Mouse (Mus musculus): ENCODE measurements at regions not wholly inside any gene's neighbourhood (a gene's known extent, or its start where the extent isn't known, plus 50 kb on each side); places are given as distances from the start of the nearest gene placed in this dataset.
A peak's percentile ranks its signal among the peaks of the same experiment; 100 is the strongest.

GRCm38 (mm10) chr5:119400223-119400935, 270.1 kb upstream of the Tbx3 start:
- 17% methylated on average over 6 of the region's 6 CpGs for WGBS
- peak overlapping the region; percentile 92 for H3K27ac ChIP-seq
- H3K4me2 ChIP-seq: peak overlapping the region; percentile 16; the same call in 1 of the 2 replicates
- no peaks in the 10 kb centered on the region for H3K36me3 ChIP-seq
- H3K9me3 ChIP-seq (replicated peaks): no peaks in the 10 kb centered on the region
- no peak for ATAC-seq (replicated peaks; ENCODE audit: low FRiP score)
- no peaks in the 10 kb centered on the region for H3K27me3 ChIP-seq
- H3K4me1 ChIP-seq: peaks cover 23% of the 10 kb centered on the region
- H3K4me3 ChIP-seq (replicated peaks): no peak overlapping the region
- H3K9ac ChIP-seq: no peak overlapping the region

- Histone ChIP-seq H3K36me3 (no peaks in the 10 kb centered on the region), H3K4me3 (replicated peaks) (no peak overlapping the region), H3K9me3 (replicated peaks) (no peaks in the 10 kb centered on the region), H3K4me1 (peaks cover 23% of the 10 kb centered on the region), H3K27ac (0 out of 2 replicates have a peak overlapping the region, but pooled peaks have one; percentile 92), H3K4me2 (no peak overlapping the region), H3K27me3 (0 out of 2 replicates have a peak, but pooled peaks cover 8% of the 10 kb centered on the region), H3K9ac (no peak overlapping the region)
- WGBS: 73% methylated on average over 8 of the region's 8 CpGs
- no peak for ATAC-seq (replicated peaks; ENCODE audit: low FRiP score)
Measured at GRCm38 (mm10) chr5:119401915-119402314, 268.6 kb upstream of the Tbx3 start.

GRCm38 (mm10) chr5:119402651-119403050, 267.8 kb upstream of the Tbx3 start:
- H3K9ac ChIP-seq: no peak overlapping the region
- H3K27me3 ChIP-seq: 0 out of 2 replicates have a peak, but pooled peaks cover 8% of the 10 kb centered on the region
- 61% methylated on average over 17 of the region's 17 CpGs for WGBS
- H3K9me3 ChIP-seq (replicated peaks): no peaks in the 10 kb centered on the region
- H3K27ac ChIP-seq: no peak overlapping the region
- H3K4me2 ChIP-seq: no peak overlapping the region
- H3K4me3 ChIP-seq (replicated peaks): no peak overlapping the region
- ATAC-seq (replicated peaks; ENCODE audit: low FRiP score): no peak
- no peaks in the 10 kb centered on the region for H3K36me3 ChIP-seq
- peaks cover 26% of the 10 kb centered on the region for H3K4me1 ChIP-seq

- WGBS: 40% methylated on average over 11 of the region's 11 CpGs
Measured at GRCm38 (mm10) chr5:119410966-119411365, 259.5 kb upstream of the Tbx3 start.

GRCm38 (mm10) chr5:119415835-119416234, 254.6 kb upstream of the Tbx3 start:
- no peak overlapping the region for H3K4me2 ChIP-seq
- H3K27ac ChIP-seq: no peak overlapping the region
- no peaks in the 10 kb centered on the region for H3K36me3 ChIP-seq
- 0 out of 2 replicates have a peak, but pooled peaks cover 2% of the 10 kb centered on the region for H3K4me1 ChIP-seq
- WGBS: 70% methylated on average over 11 of the region's 11 CpGs
- H3K4me3 ChIP-seq (replicated peaks): no peak overlapping the region
- no peak overlapping the region for H3K9ac ChIP-seq
- H3K27me3 ChIP-seq: peaks cover 14% of the 10 kb centered on the region; the same call in 1 of the 2 replicates
- peaks cover 6% of the 10 kb centered on the region; the same call in 1 of the 2 replicates for H3K9me3 ChIP-seq (replicated peaks)
- no peak for ATAC-seq (replicated peaks; ENCODE audit: low FRiP score)

More at GRCm38 (mm10) chr5:119410966-119411365, 259.5 kb upstream of the Tbx3 start:
- peaks cover 10% of the 10 kb centered on the region for H3K4me1 ChIP-seq
- H3K27me3 ChIP-seq: peaks cover 23% of the 10 kb centered on the region; the same call in 1 of the 2 replicates
- H3K9ac ChIP-seq: no peak overlapping the region
- no peak overlapping the region for H3K27ac ChIP-seq
- H3K4me2 ChIP-seq: no peak overlapping the region
- H3K4me3 ChIP-seq (replicated peaks): no peak overlapping the region
- no peak for ATAC-seq (replicated peaks; ENCODE audit: low FRiP score)
- H3K9me3 ChIP-seq (replicated peaks): peaks cover 6% of the 10 kb centered on the region; the same call in 1 of the 2 replicates
- no peaks in the 10 kb centered on the region for H3K36me3 ChIP-seq

- no peaks in the 10 kb centered on the region for H3K27me3 ChIP-seq
- H3K9ac ChIP-seq: no peak overlapping the region
- no peaks in the 10 kb centered on the region for H3K36me3 ChIP-seq
- no peak for ATAC-seq (replicated peaks; ENCODE audit: low FRiP score)
- peaks cover 6% of the 10 kb centered on the region; the same call in 1 of the 2 replicates for H3K9me3 ChIP-seq (replicated peaks)
- 40% methylated on average over 5 of the region's 5 CpGs for WGBS
- no peak overlapping the region for H3K4me3 ChIP-seq (replicated peaks)
- H3K4me1 ChIP-seq: no peaks in the 10 kb centered on the region
- no peak overlapping the region for H3K27ac ChIP-seq
- no peak overlapping the region for H3K4me2 ChIP-seq
Measured at GRCm38 (mm10) chr5:119418486-119418885, 252.0 kb upstream of the Tbx3 start.

- Histone ChIP-seq H3K36me3 (no peaks in the 10 kb centered on the region), H3K4me3 (replicated peaks) (no peak overlapping the region), H3K9me3 (replicated peaks) (no peaks in the 10 kb centered on the region; the same call in 1 of the 2 replicates), H3K27ac (no peak overlapping the region), H3K9ac (no peak overlapping the region), H3K4me1 (0 out of 2 replicates have a peak, but pooled peaks cover 3% of the 10 kb centered on the region), H3K27me3 (0 out of 2 replicates have a peak, but pooled peaks cover 11% of the 10 kb centered on the region), H3K4me2 (no peak overlapping the region)
- WGBS: 71% methylated on average over 12 of the region's 12 CpGs
- no peak for ATAC-seq (replicated peaks; ENCODE audit: low FRiP score)
Measured at GRCm38 (mm10) chr5:119427511-119428019, 242.9 kb upstream of the Tbx3 start.

- no peak overlapping the region for H3K27ac ChIP-seq
- WGBS: 79% methylated on average over 9 of the region's 9 CpGs
- H3K9ac ChIP-seq: no peak overlapping the region
- H3K4me1 ChIP-seq: no peaks in the 10 kb centered on the region
- H3K4me2 ChIP-seq: no peak overlapping the region
- no peaks in the 10 kb centered on the region for H3K36me3 ChIP-seq
- ATAC-seq (replicated peaks; ENCODE audit: low FRiP score): no peak
- no peak overlapping the region for H3K4me3 ChIP-seq (replicated peaks)
- no peaks in the 10 kb centered on the region; the same call in 1 of the 2 replicates for H3K9me3 ChIP-seq (replicated peaks)
- H3K27me3 ChIP-seq: peaks cover 10% of the 10 kb centered on the region; the same call in 1 of the 2 replicates
Measured at GRCm38 (mm10) chr5:119431271-119431756, 239.2 kb upstream of the Tbx3 start.

- ATAC-seq (replicated peaks; ENCODE audit: low FRiP score): no peak
- Histone ChIP-seq H3K27ac (no peak overlapping the region), H3K9me3 (replicated peaks) (no peaks in the 10 kb centered on the region), H3K4me2 (no peak overlapping the region), H3K4me1 (no peaks in the 10 kb centered on the region), H3K9ac (no peak overlapping the region), H3K4me3 (replicated peaks) (no peak overlapping the region), H3K27me3 (peaks cover 3% of the 10 kb centered on the region; the same call in 1 of the 2 replicates), H3K36me3 (no peaks in the 10 kb centered on the region)
- 62% methylated on average over 7 of the region's 7 CpGs for WGBS
Measured at GRCm38 (mm10) chr5:119434572-119434971, 235.9 kb upstream of the Tbx3 start.

GRCm38 (mm10) chr5:119448494-119448893, 222.0 kb upstream of the Tbx3 start:
- H3K9ac ChIP-seq: no peak overlapping the region
- H3K9me3 ChIP-seq (replicated peaks): no peaks in the 10 kb centered on the region
- WGBS: 92% methylated on average over 4 of the region's 4 CpGs
- H3K4me2 ChIP-seq: no peak overlapping the region
- no peaks in the 10 kb centered on the region for H3K36me3 ChIP-seq
- peaks cover 9% of the 10 kb centered on the region for H3K4me1 ChIP-seq
- no peak overlapping the region for H3K27ac ChIP-seq
- no peak overlapping the region for H3K4me3 ChIP-seq (replicated peaks)
- H3K27me3 ChIP-seq: no peaks in the 10 kb centered on the region
- no peak for ATAC-seq (replicated peaks; ENCODE audit: low FRiP score)

- Histone ChIP-seq H3K9ac (no peak overlapping the region), H3K27me3 (no peaks in the 10 kb centered on the region), H3K4me1 (peaks cover 9% of the 10 kb centered on the region), H3K27ac (no peak overlapping the region), H3K4me2 (no peak overlapping the region), H3K4me3 (replicated peaks) (no peak overlapping the region), H3K9me3 (replicated peaks) (no peaks in the 10 kb centered on the region), H3K36me3 (no peaks in the 10 kb centered on the region)
- no peak for ATAC-seq (replicated peaks; ENCODE audit: low FRiP score)
- WGBS: 58% methylated on average over 7 of the region's 7 CpGs
Measured at GRCm38 (mm10) chr5:119449166-119449565, 221.3 kb upstream of the Tbx3 start.

GRCm38 (mm10) chr5:119459751-119460150, 210.7 kb upstream of the Tbx3 start:
- H3K9ac ChIP-seq: no peak overlapping the region
- H3K27ac ChIP-seq: no peak overlapping the region
- H3K36me3 ChIP-seq: no peaks in the 10 kb centered on the region
- no peak overlapping the region for H3K4me3 ChIP-seq (replicated peaks)
- 48% methylated on average over 3 of the region's 3 CpGs for WGBS
- no peaks in the 10 kb centered on the region for H3K27me3 ChIP-seq
- H3K9me3 ChIP-seq (replicated peaks): no peaks in the 10 kb centered on the region
- no peak overlapping the region for H3K4me2 ChIP-seq
- H3K4me1 ChIP-seq: 0 out of 2 replicates have a peak, but pooled peaks cover 5% of the 10 kb centered on the region
- no peak for ATAC-seq (replicated peaks; ENCODE audit: low FRiP score)
